ENCODE assay signal across 8 mouse cellular contexts in genomic region chr5:145201321-145201991, GRCm38 (mm10). TPM values are rescaled to one million over a fixed set of nuclear protein-coding genes. Genes with fewer than 3 reads are reported as not detected.
DNase-seq lines count a peak whose midpoint lies in the region; ATAC-seq lines count a peak whose summit lies in the region.

Zkscan14 (minus strand) TSS chr5:145201868.

- no peak for ATAC-seq in embryonic facial prominence, embryonic 12.5 days (ENCODE audit: insufficient number of reproducible peaks, insufficient read depth, low FRiP score, low TSS enrichment)
- ATAC-seq in limb, embryonic 13.5 days (ENCODE audit: low FRiP score, low read depth), result no peak; the same call in 1 of the 2 replicates
- ATAC-seq in midbrain, embryonic 15.5 days (replicated peaks), result peak; percentile 9; the same call in 1 of the 2 replicates

- H3K4me1 ChIP-seq in embryonic facial prominence, embryonic 12.5 days, result peaks cover 22% of the 10 kb centered on the region
- H3K4me1 ChIP-seq in limb, embryonic 13.5 days, result peaks cover 25% of the 10 kb centered on the region
- peaks cover 32% of the 10 kb centered on the region for H3K4me1 ChIP-seq in midbrain, embryonic 15.5 days

- no peaks in the 10 kb centered on the region for H3K27me3 ChIP-seq in embryonic facial prominence, embryonic 12.5 days
- no peaks in the 10 kb centered on the region for H3K27me3 ChIP-seq in limb, embryonic 13.5 days
- no peaks in the 10 kb centered on the region for H3K27me3 ChIP-seq in midbrain, embryonic 15.5 days (replicated peaks)

- H3K9ac ChIP-seq in embryonic facial prominence, embryonic 12.5 days, result peak within 1 kb of the TSS; percentile 79
- peak within 1 kb of the TSS; percentile 86 for H3K9ac ChIP-seq in limb, embryonic 13.5 days
- H3K9ac ChIP-seq in midbrain, embryonic 15.5 days, result peak within 1 kb of the TSS; percentile 59

- peak; percentile 95 for DNase-seq in 416B (ENCODE audit: low read depth)
- DNase-seq in adrenal gland, postnatal 25 days, result peak; percentile 65
- peak; percentile 88 to 89 for DNase-seq in heart, adult 18-20 months
- peak; percentile 77 for DNase-seq in kidney, adult 18-20 months
- DNase-seq in spleen, adult 18-20 months, result peak; percentile 62 to 74

- H3K4me2 ChIP-seq in embryonic facial prominence, embryonic 12.5 days (replicated peaks), result peak within 1 kb of the TSS; percentile 99
- peak within 1 kb of the TSS; percentile 97 for H3K4me2 ChIP-seq in limb, embryonic 13.5 days (replicated peaks)
- peak within 1 kb of the TSS; percentile 96 for H3K4me2 ChIP-seq in midbrain, embryonic 15.5 days

- H3K4me3 ChIP-seq in embryonic facial prominence, embryonic 12.5 days, result peak within 1 kb of the TSS; percentile 89
- H3K4me3 ChIP-seq in limb, embryonic 13.5 days, result peak within 1 kb of the TSS; percentile 69
- peak within 1 kb of the TSS; percentile 75 for H3K4me3 ChIP-seq in midbrain, embryonic 15.5 days

- no peaks in the 10 kb centered on the region for H3K9me3 ChIP-seq in embryonic facial prominence, embryonic 12.5 days
- no peaks in the 10 kb centered on the region for H3K9me3 ChIP-seq in limb, embryonic 13.5 days
- H3K9me3 ChIP-seq in midbrain, embryonic 15.5 days, result no peaks in the 10 kb centered on the region

- H3K36me3 ChIP-seq in embryonic facial prominence, embryonic 12.5 days, result 0 out of 2 replicates have a peak, but pooled peaks cover 2% of the 10 kb centered on the region
- H3K36me3 ChIP-seq in limb, embryonic 13.5 days, result peaks cover 10% of the 10 kb centered on the region
- H3K36me3 ChIP-seq in midbrain, embryonic 15.5 days (replicated peaks), result peaks cover 5% of the 10 kb centered on the region; the same call in 1 of the 2 replicates

- peak within 1 kb of the TSS; percentile 63 for H3K27ac ChIP-seq in embryonic facial prominence, embryonic 12.5 days
- no peak within 1 kb of the TSS; the same call in 1 of the 2 replicates for H3K27ac ChIP-seq in limb, embryonic 13.5 days
- H3K27ac ChIP-seq in midbrain, embryonic 15.5 days, result peak within 1 kb of the TSS; percentile 71

- 2% methylated on average over 37 of the region's 37 CpGs for WGBS in embryonic facial prominence, embryonic 12.5 days
- WGBS in limb, embryonic 13.5 days, result 1% methylated on average over 37 of the region's 37 CpGs
- 2% methylated on average over 37 of the region's 37 CpGs for WGBS in midbrain, embryonic 15.5 days

RNA-seq across cellular contexts. Expression of gene Zkscan14, which starts in this region (rescaled TPM):
- total RNA-seq in adrenal gland, postnatal 25 days (2021), result 9.3 and 13.3 TPM in 2 replicates
- polyA plus RNA-seq in embryonic facial prominence, embryonic 12.5 days (2016; fragmentation: Nextera tagmentation; extraction: Ambion mirVana), result 9.4 and 9.5 TPM in 2 replicates
- total RNA-seq in heart, adult 18-20 months (2021), result 1 to 10 TPM; 6.5 to 7.3 TPM
- 11.0 and 11.3 TPM in 2 replicates for polyA plus RNA-seq in limb, embryonic 13.5 days (2015; fragmentation: Nextera tagmentation; extraction: Ambion mirVana)
- polyA plus RNA-seq in midbrain, embryonic 15.5 days (2015; fragmentation: Nextera tagmentation; extraction: Ambion mirVana), result 15.7 and 17.0 TPM in 2 replicates
